Mouse (Mus musculus) limb, embryonic 12.5 days (tissue): Measurements from ENCODE around the gene Cryba2. TPM values are rescaled to one million over a fixed set of nuclear protein-coding genes. Genes with fewer than 3 reads are reported as not detected.

Experiments
- microRNA counts: library from miRNA; unstranded; fragments of <30 nt; microRNA quantifications from one replicate; lab custom pipeline; 2017
- microRNA-seq: library from miRNA; unstranded; fragments of <30 nt; microRNA quantifications from one replicate; pipeline ENCODE4, GENCODE M21; 2017
- polyA plus RNA-seq: library from polyadenylated mRNA; unstranded; fragments of >200 nt; fragmentation: Nextera tagmentation; extraction: Ambion mirVana; gene quantifications from 2 replicates; pipeline ENCODE4 v1.2.1, GENCODE M21; 2016

Gene Cryba2
- polyA plus RNA-seq, 1 experiment from 2014 or later: not detected

MicroRNAs within 50 kb of the gene (microRNA counts, 519-probe panel; counts per million panel counts)
- microRNA mmu-miR-375 (lab: Ali Mortazavi, UCI): 5,094 counts per million, percentile 51 among the panel's probes with 10 or more counts

Small RNA genes lying within 50 kb of the gene (microRNA-seq; reads per million reads assigned to microRNA genes)
- 1,483 reads per million, percentile 79 among the genes with 10 or more reads in this experiment for gene Mir375

Other genes with a start within 250 kb of the Cryba2 start
- gene Ttll4, start 231.4 kb downstream of the Cryba2 start, polyA plus RNA-seq: 30.4 and 33.6 TPM in 2 replicates
- gene Cyp27a1, start 179.6 kb downstream of the Cryba2 start, polyA plus RNA-seq: 14.9 and 15.8 TPM in 2 replicates
- 0.46 and 0.47 TPM in 2 replicates for gene Prkag3, start 143.9 kb downstream of the Cryba2 start, polyA plus RNA-seq
- 38.7 and 40.5 TPM in 2 replicates for gene Wnt6, start 121.3 kb downstream of the Cryba2 start, polyA plus RNA-seq
- 3.4 and 3.5 TPM in 2 replicates for gene Wnt10a, start 101.6 kb downstream of the Cryba2 start, polyA plus RNA-seq
- not detected in 2 replicates for gene Cdk5r2, start 38.2 kb downstream of the Cryba2 start, polyA plus RNA-seq
- 0.26 and 0.49 TPM in 2 replicates for gene Fev, start 7.7 kb downstream of the Cryba2 start, polyA plus RNA-seq
- gene Cfap65, start 42.5 kb upstream of the Cryba2 start, polyA plus RNA-seq: not detected in 2 replicates
- gene Ihh, start 58.5 kb upstream of the Cryba2 start, polyA plus RNA-seq: 3.3 and 6.5 TPM in 2 replicates
- 12.0 and 12.1 TPM in 2 replicates for gene Nhej1, start 232.1 kb upstream of the Cryba2 start, polyA plus RNA-seq
- gene Slc23a3, start 240.7 kb upstream of the Cryba2 start, polyA plus RNA-seq: 0.10 TPM in 1 of 2 replicates, not detected in the other
- 40.4 and 41.1 TPM in 2 replicates for gene Cnppd1, start 249.6 kb upstream of the Cryba2 start, polyA plus RNA-seq
- 36.9 and 38.0 TPM in 2 replicates for gene Retreg2, start 249.6 kb upstream of the Cryba2 start, polyA plus RNA-seq